Mouse (Mus musculus) spleen, postnatal 14 days (tissue): ENCODE measurements around the gene Slc37a3.
A peak's percentile ranks its signal among the peaks of the same experiment; 100 is the strongest.
"Not testable (repeated sequence)": the region's sequence is repeated elsewhere in the genome, so short reads cannot be mapped to it uniquely, and the experiment has no call there.

Source experiments
- DNase-seq, 2 experiments: peaks; one replicate each; pipeline ENCODE4 v3.0.0; 2021 to 2022; ENCODE audit warnings: low spot score in 2 of 2

Gene Slc37a3

DNA sequence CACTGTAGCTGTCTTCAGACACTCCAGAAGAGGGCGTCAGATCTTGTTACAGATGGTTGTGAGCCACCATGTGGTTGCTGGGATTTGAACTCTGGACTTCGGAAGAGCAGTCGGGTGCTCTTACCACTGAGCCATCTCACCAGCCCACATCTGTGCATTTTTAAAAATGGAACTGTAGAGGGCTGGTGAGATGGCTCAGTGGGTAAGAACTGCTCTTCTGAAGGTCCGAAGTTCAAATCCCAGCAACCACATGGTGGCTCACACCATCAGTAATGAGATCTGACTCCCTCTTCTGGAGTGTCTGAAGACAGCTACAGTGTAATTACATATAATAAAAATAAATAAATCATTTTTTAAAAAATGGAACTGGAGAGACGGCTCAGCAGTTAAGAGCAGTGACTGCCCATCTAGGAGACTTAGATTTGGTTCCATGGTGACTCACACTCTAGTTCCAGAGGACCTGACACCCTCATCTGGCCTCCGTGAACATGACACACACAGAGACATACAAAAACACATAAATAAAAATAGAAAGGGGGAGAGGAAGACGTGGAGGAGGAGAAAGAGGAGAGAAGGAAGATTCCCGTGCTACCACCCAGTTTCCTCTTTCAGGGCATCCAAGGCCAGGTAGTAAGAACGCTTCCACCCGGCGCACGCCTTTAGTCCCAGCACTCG is 823 bp upstream of the Slc37a3 start:
- not testable (repeated sequence) for DNase-seq

DNA sequence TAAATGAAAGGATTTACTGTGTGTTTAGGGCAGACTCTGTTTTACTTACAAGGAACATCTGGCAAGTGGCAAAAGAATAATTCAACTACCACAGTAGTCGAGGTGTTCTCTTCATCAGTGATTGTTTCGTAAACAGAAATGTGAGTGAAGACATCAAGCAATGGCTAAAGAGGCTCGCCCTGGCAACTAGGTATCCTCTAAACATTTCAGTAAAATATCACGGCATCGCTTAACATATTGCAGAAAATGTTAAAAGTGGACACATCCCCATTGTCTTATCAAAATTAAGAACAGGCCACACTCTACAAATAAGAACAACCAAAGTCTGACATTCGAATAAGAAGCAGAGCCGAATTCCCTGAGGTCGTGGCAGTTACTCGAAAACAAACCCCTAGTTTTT is 700 bp downstream of the Slc37a3 start:
- no peak for DNase-seq

DNA sequence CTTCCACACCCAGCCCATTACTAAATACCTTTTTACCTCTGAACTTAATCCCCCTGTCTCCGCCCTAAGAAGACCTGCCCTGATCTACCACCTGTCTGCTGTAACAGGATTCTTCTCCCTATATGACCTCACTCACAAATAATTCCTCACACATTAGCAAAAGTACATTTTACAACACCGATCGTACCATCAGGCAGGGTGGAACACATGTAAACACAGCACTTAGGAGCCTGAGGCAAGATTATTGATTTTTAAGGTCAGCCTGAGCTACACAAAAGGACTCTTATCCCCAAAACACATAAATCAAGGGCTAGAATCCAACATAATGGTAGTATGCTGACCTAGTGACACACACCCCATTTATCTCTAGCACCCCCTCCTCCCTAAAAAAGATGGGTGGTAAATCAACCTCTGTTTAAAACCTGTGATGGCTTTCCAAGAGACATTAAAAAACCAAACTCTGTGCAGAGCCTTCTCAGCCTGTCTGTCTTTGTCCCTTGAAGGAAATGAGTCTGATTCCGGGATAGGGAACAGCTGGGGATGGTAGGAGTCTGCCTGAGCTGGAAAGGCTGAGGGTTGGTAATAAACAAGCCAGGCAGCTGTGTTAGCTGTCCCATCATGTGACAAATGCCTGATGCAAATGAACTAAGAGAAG is 4.0 kb downstream of the Slc37a3 start:
- DNase-seq: no peak

DNA sequence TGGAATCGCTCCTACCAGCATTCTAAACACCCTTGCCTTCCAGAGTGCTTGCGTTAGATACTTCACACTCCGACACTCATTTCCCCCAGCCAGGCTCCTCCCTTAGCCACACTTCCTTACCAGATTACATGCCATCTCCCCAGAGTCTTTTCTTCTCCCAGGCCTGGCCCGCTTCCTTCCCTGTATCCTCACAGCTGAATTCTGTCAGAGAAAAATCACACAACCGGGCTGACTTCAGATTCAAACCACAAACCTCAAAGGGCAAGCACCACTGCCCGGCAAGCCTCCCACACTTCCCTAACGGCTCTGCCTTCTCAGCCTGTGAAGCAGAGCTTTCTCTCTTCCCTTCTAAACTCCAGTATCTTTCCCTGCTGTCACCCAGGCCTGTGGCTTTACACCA is 4.7 kb downstream of the Slc37a3 start:
- no peak for DNase-seq

DNA sequence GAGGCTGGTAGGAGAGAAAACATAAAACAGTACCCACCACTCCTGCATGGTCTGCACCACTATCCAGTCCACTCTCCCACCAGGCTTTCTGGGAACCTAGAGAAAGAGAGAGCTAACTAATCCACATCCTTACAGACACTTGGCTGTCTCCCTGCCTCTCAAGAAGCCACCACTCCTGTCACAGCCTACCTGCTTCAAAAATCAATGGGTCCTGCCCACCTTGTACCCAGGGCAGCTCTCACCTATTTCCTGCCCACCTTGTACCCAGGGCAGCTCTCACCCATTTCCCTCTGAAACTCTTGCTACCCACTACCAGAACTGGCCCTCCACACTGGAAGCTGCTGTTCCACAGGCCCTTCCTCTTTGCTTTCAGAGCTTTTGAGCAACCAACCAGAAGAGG is 5.4 kb downstream of the Slc37a3 start:
- no peak for DNase-seq

DNA sequence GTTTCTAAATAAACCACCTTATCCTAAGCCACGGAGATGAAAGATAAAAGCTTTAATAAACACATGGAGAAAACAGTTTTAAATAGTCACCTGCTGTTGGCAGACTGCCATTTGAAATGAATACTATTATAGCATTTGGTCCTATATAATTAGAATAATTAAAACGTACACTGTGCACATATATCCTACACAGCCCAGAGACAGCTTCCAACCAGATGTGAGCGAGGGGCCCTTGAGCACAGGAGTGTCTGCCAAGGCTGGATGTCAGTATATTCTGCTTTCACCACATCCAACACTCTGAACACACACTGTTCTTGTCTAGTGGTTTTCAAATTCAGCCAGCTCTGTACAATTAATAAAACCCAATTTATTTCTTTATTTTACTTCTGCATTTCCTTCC is 7.8 kb downstream of the Slc37a3 start:
- no peak for DNase-seq

DNA sequence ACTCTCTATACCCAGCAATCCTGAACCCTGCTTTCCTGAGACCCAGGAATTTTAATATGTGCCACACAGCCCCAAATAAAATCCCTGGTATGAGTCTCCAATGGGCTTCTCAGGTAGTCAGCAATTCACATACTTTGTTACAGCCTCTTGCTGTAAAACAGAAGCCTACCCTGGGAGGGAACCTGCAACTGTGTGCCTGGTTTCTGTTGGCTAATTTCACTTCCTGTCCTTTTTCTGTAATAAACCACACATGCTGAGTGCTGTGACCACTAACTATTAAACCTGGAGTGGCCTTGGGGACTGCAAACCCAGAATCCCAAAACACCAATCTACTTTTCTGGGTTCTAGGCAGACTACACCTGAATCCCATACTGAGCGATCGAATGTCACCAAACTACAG is 14.8 kb downstream of the Slc37a3 start:
- no peak for DNase-seq

DNA sequence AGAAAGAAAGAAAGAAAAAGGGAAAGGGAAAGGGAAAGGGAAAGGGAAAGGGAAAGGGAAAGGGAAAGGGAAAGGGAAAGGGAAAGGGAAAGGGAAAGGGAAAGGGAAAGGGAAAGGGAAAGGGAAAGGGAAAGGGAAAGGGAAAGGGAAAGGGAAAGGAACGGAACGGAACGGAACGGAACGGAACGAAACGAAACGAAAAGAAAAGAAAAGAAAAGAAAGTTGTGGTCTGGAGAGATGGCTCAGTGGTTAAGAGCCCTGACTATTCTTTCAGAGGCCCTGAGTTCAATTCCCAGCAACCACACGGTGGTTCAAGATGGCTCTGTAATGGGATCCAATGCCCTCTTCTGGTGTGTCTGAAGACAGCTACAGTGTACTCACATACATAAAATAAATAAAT is 18.3 kb downstream of the Slc37a3 start:
- not testable (repeated sequence) for DNase-seq

DNA sequence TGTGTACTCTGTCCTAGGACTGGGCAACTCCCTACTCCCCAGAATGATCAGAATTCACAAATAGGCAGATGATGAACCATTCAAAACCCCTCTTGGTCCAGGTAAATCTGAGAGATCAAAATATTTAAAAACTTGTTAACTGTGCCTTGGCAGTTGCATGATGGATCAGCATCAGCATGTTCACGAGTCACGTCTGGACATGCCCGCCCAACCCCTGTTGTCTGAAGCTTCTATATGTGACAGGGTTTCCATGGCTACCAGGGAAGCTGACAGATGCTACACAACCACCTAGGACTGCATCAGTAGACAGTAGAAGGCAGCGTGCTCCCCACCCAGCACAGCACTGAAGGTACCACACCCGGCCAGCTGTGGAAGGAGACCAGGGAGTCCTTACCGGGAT is 28.5 kb downstream of the Slc37a3 start:
- no peak for DNase-seq

DNA sequence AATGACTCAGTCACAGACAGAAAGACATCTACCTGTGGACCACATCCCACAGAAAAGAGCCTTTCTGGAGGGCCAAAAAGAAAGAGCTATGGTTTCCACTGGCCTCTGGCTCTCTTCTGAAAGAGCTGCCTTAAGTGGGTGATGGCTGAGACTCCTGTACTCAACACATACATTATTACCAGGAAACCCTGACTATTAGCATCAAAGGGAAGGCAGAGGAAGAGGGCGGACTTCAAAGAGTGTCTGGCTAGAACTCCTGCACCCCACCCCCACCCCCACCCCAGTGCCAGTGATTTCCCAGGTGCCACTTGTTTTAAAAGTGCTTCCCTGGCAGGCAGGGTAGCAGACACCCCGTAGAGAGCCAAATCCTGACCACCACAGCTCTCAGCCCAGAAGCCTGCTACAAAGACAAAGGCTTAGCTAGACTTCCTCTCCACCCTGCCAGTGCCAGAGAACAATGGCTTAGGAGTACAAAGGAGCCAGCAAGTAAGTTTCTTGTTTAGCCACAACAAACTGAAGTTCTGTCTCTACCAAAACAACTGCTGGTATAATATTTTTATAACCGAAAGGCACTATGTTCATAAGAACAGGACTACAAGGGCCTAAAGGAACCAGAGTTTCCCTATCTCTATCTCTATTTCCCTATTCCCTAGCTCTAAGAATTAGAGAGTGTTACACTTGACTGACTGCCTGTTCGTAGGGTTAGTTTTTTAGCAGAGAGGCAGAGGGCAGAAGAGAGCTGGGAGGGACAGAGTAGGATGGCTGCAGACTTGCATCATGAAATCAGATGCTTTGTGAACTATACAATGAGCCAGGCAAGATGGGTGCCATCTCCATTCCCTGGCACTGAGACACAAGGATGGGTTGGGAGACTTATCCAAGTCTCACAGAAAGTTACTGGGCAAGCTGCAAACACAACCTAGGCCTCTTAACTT is 29.3 kb downstream of the Slc37a3 start:
- DNase-seq: no peak

DNA sequence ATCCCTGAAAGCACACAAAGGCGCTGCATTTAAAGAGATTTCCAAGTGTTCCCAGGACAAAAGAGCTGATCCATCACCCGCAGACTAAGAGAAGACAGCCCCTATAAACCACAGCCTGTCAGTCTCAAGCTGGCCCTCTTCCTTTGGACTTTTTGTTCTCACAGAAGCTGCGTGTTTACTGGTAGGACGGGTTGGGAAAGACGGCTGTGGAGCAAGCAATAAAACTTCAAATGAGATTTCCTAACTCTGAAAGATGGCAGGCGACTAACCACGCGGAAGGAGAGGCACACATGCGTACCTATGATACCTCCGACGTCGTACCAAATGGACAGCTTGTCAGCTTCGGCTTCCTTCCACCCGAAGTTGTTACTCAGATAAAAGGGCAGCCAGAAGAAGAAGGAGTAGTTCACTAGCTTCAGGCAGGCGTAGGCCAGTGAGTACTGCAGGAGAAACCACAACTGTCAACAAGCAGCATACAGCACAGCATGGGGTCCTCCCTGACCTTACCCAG is 30.4 kb downstream of the Slc37a3 start:
- no peak for DNase-seq

DNA sequence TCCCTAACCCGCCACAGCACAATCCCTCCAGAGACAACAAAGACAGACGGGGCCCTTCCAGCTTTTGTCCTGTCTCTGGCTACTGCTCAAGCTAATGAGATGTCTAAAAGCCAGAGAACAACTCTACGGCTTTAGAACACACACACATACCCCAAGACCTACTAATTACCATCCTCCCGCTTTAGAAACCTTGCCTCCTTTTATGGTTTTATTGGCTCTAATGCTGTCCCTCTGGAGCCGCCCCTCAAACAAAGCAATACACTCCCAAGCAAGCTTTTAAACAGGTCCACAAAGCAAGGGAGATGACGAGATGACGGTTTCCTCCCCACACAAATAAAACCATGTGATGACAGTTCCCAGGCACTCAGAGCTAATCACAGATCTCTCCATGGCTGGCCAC is 32.0 kb downstream of the Slc37a3 start:
- no peak for DNase-seq

DNA sequence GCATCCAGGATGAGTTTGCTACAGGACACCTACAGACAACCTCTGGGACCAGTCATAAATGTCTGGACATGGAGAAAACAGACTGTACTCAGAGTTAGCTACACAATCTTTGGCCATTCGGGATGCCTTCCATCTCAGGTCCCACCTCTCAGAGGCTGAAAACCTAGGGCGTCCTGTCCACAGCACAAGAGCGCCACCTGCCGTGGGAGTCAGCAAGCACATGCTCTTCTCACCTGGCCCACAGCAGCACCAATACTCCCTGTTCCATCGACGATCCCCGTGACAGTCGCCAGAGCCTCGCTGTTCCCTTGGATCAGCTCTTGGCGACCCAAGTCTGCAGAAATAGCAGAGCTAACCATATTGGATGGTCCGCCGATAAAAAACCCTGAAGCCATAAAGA is 33.5 kb downstream of the Slc37a3 start:
- DNase-seq: peak; percentile 65 to 78

DNA sequence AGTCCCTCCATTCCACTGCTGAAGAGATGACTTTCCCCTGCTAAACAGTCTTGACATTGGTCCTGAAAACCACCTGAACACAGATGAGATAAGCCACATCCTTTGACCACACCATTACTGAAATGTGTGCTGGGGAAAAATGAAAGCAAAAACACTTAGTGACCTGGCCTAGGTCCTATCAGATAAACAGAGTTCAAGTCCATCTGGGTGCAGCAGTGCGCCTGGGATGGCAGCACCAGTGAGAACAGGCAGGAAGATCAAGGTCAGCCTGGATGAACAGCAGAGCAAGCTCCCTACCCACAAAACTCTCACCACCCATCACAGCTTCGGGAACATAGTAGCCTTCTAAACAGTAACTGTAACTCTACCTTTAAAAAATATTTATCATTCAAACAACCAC is 35.7 kb downstream of the Slc37a3 start:
- no peak for DNase-seq

DNA sequence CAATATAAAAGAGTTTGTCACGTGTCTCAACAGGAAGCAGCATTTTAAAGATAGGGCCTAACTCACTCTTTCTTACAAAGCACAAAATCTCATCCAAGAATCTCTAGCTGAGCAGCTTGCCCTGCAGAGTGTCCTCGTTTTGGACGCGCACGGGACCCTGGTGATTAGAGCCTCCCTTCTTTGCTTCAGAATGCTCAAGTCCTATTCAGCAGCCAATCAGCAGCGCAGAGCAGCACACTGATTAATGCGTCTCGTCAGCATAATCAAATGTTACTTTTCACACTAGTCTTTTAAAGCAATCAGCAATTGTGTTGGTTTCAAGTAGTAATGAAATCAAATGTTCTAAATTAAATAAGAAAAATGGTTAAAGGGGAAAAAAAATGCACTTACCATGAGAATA is 39.1 kb downstream of the Slc37a3 start:
- DNase-seq: no peak

DNA sequence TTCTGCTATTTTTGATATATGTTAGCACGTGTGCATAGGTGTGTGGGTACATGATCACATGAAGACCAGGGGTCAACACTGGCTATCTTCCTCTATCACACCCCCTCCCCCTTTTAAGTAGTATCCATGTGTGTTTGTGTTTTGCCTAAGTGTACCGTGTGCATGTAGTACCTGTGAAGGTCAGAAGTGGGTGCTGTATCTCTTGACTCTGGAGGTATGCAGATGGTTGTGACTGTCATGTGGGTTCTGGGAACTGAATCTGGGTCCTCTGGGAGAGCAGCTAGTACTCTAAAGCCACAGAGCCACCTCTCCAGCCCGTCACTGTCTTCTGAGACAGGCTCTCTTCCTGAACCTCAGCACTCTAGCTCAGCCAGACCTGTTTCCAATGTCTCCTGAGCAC is 42.6 kb downstream of the Slc37a3 start:
- no peak for DNase-seq

DNA sequence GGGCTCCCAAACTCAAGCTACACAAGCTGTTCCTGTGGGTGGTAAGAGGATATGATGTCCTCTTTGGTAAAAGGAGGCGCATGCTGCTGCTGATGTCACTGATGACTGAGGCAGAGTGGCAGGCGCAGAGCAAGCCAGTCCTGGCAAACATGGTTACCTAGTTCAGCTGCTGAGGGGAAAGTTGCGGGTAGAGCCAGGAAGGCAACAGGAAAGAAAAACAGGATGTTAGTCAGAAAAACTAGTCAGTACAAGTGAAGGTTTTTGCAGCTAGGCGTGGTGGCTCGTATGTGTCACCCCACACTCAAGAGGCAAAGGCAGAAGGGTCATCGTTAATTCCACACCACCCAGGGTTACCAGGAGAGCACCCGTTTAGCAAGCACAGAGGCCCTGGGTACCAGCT is 43.3 kb downstream of the Slc37a3 start:
- no peak for DNase-seq

DNA sequence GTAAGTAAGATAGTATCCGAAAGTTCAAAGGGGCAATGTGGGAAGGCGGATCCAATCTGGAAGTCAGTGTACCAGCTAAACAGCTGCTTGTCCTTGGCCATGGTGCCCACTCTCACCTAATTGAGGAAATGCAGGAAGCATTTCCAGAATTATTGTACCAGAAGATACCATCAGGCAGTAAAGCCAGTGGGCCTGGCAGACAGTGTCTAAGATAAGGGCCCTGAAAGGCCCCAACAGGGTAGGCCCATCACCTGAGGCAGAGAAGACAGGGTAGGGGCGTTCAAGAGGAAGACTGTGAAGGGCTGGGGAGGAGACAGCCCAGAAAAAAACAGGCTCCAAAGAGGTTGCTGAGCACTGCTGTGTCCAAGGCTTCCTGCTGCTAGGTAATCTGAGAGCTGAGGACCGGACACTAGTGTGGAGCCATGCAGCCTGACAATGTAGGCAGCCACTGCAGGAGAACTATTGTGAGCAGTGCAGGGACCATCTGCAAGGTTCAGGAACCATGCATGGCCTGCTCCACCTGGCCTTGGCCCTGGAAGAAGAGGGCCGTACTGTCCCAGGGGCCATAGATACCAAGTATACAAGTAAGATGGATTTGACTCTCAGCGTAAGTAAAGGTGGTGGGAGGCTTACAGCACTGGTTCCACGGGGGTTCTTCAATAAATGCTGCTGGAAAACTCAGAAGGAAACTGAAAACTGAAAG is 45.3 kb downstream of the Slc37a3 start:
- no peak for DNase-seq

DNA sequence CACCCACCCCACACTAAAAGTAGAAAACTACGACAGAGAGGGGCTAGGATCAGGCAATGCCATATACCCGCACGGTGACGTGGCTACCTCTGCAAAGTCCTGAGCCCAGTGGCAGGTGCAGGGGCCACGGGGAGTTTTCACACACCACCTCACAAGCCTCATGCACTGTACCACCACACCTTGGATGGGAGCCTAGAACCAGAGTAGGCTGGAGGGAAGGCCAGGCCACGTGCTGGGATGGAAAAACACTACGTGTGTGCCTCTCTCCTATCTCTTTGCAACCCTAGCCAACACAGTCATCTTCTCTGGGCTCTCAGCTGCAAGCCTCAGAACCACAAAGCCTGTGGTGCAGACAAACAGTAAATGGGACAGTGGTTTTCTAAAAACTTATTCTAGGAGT is 46.5 kb downstream of the Slc37a3 start:
- no peak for DNase-seq

DNA sequence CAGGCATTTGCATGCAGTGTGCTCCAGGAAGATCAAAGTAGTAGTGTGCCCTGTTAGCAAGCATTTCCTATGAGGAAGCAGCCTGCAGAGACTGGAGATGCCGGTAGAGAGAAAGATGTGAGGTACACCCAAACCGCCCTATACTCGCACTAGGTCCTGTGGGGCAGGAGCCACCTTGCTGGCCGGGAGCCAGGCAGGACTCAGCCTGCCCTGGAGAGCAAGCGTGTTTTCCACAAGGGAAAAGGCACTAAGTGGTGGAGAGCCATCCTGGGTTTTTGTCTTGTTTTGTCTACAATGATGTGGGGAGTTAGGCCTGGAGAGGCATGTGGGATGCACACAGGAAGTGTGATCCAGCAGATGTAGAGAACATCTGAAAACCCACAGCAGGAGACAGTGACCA is 57.2 kb downstream of the Slc37a3 start:
- DNase-seq: no peak

DNA sequence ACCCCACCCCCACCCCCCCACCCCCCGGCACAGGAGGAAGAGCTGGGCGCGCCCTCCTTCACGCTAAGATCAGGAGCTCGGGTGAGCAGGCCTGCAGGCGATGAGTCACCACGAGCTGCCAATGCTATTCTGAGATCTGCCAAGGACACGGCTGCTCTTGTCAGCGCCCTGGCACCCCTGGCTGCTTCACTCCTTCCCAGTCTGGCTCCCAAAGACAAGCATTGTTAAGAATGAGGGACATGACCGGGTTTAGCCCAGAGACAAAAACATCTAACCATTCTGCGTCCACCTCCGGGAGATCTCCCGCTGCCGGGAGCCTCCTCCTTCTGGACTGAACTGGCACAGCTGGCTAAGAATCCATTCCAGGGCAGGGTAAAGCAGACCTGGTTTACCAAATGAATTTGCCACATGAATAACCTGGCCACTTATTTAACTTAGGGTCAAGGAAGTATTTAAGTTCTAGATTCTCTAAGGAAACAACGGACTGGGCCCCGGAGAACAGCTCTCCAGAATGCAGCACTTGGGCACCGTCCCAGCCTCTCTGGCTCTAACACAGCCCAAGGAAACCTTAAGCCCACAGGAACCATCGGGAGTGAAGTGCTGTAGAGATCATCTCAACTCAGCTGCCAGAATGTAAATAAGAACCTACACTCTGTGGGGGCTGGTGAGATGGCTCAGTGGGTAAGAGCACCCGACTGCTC is 58.3 kb downstream of the Slc37a3 start:
- no peak for DNase-seq
